Mouse (Mus musculus) spleen, postnatal 4 days (tissue): ENCODE results near the gene Lmtk2.
A peak's percentile ranks its signal among the peaks of the same experiment; 100 is the strongest.

Experiments
- DNase-seq, 2 experiments: peaks; one replicate each; pipeline ENCODE4 v3.0.0; 2022; ENCODE audit warnings: low spot score in 2 of 2

Lmtk2 gene

GRCm38 (mm10) chr5:144100149-144100935, at the start of gene Lmtk2:
Lmtk2 (plus strand) TSS chr5:144100436.
- DNase-seq, result peak; percentile 97 to 98

DNA sequence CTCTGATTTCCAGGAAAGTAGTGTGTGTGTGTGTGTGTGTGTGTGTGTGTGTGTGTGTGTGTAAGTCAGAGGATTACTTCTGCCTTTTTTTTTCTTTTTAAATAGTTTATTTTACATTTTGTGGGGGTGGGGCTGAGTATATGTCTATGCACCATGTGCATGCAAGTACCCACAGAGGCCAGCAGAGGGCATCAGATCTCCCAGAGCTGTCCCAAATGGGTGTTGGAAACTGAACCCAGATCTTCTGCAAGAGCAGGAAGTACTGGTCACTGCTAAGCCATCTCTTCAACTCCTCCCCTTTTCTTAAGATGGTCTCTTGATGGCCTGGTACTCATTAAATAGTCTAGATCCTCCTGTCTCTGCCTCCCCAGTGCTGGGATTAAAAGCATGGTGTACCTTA, 49.0 kb upstream of the Lmtk2 start:
- DNase-seq, result no peak

DNA sequence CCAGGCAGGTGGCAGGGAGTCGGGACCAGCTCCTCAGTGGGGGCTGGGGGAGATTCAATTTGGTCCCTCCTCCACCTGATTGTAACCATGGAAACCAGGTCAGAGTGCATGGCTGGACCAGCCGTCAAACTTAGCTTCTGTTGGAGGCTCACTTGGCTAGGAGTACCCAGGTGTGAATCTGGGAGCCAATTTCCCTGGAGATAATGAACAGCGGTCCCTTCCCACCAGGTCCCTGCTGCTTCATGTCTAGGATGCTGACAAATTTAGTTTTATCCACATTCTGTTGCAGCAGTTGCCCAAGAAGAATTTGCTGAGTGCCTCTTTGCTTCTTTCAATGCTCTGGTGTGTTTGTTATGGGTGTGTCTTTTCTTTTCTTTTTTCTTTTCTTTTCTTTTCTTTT, 46.8 kb upstream of the Lmtk2 start:
- no peak for DNase-seq

GRCm38 (mm10) chr5:144054340-144054739, 45.9 kb upstream of the Lmtk2 start:
- no peak for DNase-seq

DNA sequence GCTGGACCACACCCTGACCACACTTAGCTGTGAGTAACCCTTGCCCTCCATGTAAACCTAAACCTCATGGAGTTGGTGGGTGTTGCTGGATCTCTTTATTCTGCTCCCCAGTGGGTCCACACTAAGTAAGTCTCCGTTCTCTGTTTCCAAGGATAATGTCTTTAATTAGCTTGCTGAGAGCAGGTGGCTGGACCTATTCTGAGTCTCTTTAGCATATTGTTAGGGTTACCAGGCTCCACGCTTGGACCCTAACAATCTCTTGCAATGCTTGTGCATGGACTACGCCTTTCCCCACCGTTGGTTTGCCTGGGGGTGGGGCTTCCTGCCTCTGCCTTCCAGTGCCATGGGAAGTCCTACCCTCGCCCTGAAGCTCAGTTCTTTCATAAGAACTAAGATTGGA, 36.1 kb upstream of the Lmtk2 start:
- DNase-seq, result no peak

DNA sequence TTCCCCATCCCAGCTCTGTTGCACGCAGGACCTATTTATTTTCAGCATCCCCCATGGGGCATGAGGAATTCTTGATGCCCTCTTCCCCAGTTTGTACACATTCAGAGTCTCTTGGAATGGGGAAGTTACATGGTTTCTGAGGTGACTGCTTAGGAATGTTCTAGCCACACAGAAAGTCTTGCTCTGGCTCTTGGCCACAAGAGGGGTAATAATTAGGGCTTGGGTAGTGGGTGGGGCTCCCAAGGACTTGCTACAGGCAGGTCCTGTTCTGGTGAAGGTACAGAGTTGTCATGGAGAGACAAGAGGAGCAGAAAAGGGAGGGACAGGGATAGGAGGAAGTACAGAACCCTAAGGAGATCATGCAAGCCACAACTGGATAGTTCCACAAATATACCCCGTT, 34.2 kb upstream of the Lmtk2 start:
- no peak for DNase-seq

DNA sequence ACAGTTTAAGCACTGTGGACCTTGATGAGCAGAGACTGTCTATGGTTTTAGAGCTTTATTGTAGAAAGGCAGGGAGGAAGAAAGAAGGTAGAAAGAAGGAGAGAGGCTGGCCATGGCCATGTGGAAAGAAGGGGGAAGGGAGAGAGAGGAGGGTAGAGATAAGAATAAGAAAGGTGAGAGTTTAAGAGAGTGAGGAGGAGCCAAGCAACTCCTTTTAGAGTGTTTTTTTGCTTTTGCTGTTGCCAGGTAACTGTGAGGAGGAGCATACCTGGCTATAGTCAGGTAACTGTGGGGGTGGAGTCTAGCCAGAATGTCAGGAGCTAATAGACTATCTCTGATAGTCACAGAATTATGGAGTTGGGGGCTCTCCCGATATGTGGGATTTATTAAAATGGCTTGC, 30.2 kb upstream of the Lmtk2 start:
- no peak for DNase-seq

DNA sequence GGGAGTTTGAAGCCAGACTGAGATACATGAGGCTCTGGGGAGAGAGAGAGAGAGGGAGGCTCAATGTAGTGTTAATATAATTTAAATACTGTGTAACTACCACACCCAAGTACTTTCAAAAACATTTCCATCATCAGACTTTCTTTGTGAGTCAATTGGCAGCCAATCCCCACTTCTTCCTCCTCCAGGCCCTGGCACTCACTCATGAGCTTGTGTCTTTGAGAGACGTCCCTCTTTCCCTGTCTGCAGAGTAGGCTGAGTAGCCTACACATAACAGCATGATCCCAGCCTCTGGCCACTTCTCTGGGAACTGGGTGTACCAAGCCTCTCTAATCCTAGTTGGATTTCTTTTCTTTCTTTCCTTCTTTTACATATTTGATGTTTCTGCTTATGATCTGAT, 29.0 kb upstream of the Lmtk2 start:
- no peak for DNase-seq

GRCm38 (mm10) chr5:144077541-144077940, 22.7 kb upstream of the Lmtk2 start:
- DNase-seq, result no peak

DNA sequence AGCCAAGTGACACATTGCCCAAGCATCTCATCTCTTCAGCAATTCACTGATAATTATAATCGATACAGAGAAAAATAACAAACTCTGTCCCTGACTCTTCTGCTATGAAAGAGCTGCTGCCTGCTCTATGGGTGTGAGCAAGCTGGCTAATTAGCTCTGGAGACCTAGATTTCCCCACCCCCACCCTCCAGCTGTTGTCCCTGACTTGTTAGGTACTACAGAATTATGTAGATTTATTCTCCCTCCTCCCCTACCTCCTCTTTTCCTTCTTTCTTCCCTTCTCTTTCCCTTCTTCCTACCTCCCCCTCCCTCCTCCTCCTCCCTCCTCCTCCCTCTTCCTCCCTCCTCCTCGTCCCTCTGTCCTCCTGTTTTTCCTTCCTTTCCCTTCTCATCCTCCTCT, 19.4 kb upstream of the Lmtk2 start:
- no peak for DNase-seq

DNA sequence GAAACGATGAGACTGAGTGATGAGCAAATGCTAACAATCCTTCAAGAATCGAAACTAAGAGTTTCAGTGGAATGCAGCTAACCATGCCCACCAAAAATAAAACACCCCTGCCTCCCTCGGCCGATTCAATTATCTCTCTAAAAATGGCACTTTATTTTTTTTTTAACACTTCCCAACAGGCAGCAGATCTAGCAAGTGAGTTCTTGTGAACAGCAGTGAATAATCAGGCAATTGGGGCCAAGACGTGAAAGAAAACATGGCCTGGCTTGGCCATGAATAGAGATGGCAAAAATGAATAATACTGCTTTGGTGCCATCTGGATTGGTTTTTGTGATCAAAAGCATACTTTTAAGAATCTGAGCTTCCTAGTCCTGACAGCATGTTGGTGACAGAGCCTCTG, 18.2 kb upstream of the Lmtk2 start:
- no peak for DNase-seq

- no peak for DNase-seq
Observed at GRCm38 (mm10) chr5:144083521-144083920, 16.7 kb upstream of the Lmtk2 start.

DNA sequence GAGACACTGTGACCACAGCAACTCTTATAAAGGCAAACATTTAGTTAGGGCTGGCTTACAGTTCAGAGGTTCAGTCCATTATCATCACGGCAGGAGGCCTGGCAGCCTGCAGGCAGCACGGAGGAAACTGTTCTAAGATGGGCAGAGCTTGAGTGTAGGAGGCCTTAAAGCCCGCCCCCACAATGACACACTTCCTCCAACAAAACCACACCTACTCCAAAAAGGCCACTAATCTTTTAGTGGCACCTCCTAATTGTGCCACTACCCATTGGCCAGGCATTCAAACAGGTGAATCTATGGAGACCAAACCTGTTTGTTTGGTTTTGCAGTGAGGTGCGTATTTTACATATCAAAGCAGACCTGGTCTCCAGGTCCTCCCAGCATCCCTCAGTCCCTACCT, 16.0 kb upstream of the Lmtk2 start:
- no peak for DNase-seq

DNA sequence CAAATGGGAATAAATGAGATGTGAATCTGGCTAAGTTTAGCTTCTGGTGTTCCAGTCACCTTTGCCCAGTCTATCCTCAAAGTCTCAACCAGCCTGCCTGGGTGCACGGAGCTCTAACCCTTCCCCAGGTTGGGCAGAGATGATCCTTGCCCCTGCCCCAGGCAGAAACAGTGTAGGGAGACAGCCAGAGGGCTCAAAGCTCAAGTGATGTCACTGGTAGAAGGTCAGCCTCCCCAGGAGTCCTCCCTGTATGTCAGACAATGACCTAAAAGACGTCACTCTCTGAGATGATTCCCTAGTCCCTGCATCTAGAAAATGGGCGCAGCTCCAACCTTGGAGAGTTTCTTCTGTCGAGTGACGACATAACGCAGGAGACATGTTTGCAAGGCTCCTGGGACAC, 14.5 kb upstream of the Lmtk2 start:
- no peak for DNase-seq

DNA sequence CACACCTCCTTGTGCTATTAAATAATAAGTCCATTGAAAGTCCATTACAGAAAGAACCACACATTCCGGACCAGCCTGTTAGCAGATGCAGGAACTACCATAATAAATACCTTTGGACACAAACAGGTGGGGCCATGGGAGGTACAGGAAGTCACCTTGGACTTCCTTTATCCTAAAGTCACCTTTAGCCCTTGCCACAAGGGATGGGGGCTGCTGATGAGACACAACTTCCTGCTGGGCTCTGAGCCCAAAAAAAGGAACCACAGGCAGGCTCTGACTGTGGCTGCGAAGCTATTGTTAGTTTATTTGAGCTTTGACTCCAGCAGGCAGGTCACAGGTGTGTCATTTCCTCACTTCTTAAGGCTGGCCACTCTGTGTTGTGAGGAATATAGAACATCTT, 13.7 kb upstream of the Lmtk2 start:
- DNase-seq, result no peak

- no peak for DNase-seq
Observed at GRCm38 (mm10) chr5:144088354-144088753, 11.9 kb upstream of the Lmtk2 start.

- no peak for DNase-seq
Observed at GRCm38 (mm10) chr5:144095461-144095970, 4.7 kb upstream of the Lmtk2 start.

DNA sequence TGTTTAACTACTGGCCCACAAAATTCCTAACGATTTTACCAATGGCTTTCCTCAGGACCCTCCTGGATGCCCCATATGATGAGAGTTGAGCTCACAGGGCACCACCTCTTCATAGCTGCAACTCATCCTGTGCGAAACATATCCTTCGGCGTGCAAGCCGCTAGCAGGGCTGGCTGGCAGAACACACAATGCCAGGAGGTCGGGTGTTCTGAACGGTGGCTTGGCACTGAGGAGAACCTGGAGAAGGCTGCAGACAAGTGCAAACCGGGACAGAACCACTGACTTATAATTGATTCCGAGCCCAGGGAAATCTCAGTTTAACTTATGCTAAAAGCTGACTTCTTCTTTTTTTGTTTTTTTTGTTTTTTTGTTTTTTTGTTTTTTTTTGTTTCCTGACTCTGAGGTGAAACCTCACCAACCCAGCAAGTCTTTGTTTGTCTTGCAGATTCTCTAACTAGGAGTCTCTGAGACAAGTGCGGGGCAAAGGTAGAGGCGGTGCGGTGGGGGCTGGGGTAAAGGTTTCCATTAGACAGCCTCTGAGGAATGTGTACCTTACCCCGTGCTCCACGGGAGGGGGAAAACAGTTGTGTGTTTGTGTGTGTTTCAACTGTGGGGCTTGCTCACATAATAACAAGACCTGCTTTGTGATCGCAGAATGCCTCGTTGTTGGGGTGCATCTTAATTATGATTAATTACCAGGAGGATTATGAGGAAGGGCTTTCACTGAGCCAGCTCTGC, 2.2 kb upstream of the Lmtk2 start:
- DNase-seq, result no peak

DNA sequence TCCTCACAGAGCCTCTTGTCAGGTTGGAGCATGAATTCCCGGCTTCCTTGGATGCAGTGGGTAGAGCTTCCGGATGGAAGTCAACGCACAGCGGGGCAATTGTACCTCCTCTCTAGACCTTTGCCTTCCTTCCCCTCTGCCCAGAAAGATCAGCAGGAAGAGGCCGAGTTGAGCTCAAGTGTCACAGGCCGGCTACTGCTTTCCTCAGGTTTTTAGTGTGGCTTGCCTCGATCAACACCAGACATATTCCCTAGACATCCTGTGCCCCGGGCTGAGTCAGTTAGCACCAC, 1.7 kb upstream of the Lmtk2 start:
- DNase-seq, result no peak

GRCm38 (mm10) chr5:144100948-144101347, 712 bp downstream of the Lmtk2 start:
- no peak for DNase-seq

- DNase-seq, result no peak
Observed at GRCm38 (mm10) chr5:144105070-144105469, 4.8 kb downstream of the Lmtk2 start.

DNA sequence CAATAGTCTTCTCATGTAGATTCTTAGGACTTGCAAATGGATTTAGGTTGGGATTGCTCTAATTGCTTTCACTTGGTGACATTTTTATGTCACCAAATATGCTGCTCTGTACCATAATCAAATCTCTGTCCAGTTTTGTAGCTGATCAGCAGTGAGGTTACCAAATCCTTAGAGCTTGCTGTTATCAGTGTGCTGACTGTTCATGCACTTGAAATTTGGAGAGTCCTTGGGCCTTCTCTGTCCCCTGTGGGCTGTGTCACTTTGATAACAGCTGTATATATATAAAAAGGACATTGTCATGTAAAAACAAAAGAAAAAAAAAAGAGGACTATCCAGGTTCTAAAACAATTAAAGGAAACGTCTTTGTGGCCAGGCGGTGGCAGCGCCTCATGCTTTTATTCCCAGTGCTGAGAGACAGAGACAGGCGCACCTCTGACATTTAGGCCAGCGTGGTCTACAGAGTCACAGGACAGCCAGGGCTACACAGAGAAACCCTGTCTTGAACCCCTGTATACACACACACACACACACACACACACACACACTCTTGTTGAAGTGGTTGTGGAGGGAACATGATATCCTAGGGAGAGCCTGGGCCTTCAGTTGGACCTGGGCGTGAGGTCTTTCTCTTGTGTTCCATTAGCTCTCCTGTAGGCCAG, 5.4 kb downstream of the Lmtk2 start:
- DNase-seq, result no peak

DNA sequence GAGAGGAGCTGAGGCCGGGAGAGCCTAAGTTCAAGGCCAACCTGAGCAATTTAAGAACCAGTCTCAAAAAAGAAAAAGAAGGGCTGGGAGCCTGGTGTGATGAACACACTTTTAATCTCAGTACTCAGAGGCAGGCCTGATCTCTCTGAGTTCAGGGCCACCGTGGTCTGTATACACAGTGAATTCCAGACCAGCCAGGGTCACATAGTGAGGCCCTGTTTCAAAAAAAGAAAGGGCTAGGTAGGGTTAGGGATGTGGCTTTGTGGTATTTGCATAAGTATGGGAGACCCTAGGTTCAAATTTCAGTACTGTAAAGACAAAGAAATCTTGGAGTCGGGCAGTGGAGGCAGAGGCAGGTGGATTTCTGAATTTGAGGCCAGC, 5.9 kb downstream of the Lmtk2 start:
- DNase-seq, result no peak
